Mouse (Mus musculus) G1E (cell line): ENCODE data around the gene Uba5. TPM values are rescaled to one million over a fixed set of nuclear protein-coding genes. Genes with fewer than 3 reads are reported as not detected.
A peak's percentile ranks its signal among the peaks of the same experiment; 100 is the strongest.

ENCODE experiments used
- ATAC-seq: 2 replicates; pipeline ENCODE4 v1.8.0; 2016; ENCODE audit warnings: mild to moderate bottlenecking; ENCODE audit not compliant: insufficient number of reproducible peaks, poor library complexity, low FRiP score, severe bottlenecking; ENCODE audit errors: extremely low read depth
- DNase-seq: peaks from one replicate; pipeline ENCODE4 v3.0.0; 2012; ENCODE audit warnings: low spot score
- H3K27me3 ChIP-seq: 2 replicates; pipeline ENCODE4 v1.6.1; 2012; ENCODE audit warnings: mild to moderate bottlenecking, low read length, inconsistent platforms; ENCODE audit not compliant: insufficient read depth
- H3K36me3 ChIP-seq: replicated peaks from 2 replicates; pipeline ENCODE3; 2012; ENCODE audit warnings: mild to moderate bottlenecking, inconsistent platforms
- H3K4me1 ChIP-seq: 2 replicates; pipeline ENCODE4 v1.6.1; 2012; ENCODE audit warnings: low read depth, low read length, inconsistent platforms, mixed read lengths; ENCODE audit not compliant: insufficient read depth
- H3K4me3 ChIP-seq: 2 replicates; pipeline ENCODE4 v1.5.1; 2012; ENCODE audit warnings: low read depth, mild to moderate bottlenecking, inconsistent platforms, low read length, moderate library complexity, mixed read lengths
- H3K9me3 ChIP-seq: replicated peaks from 2 replicates; pipeline ENCODE4 v1.6.1; 2012; ENCODE audit warnings: inconsistent platforms
- CTCF ChIP-seq: IDR thresholded peaks from 2 replicates; pipeline ENCODE4 v1.5.1; 2012; ENCODE audit warnings: low read depth, low read length, inconsistent platforms, mixed read lengths
- GATA1 ChIP-seq: IDR thresholded peaks from 2 replicates; pipeline ENCODE4 v1.6.1; 2012; ENCODE audit warnings: borderline replicate concordance, low read length, inconsistent platforms, mixed read lengths
- GATA2 ChIP-seq: IDR thresholded peaks from 2 replicates; pipeline ENCODE4 v1.6.1; 2012; ENCODE audit warnings: low read depth, low read length, inconsistent platforms, borderline replicate concordance
- POLR2AphosphoS5 ChIP-seq: IDR thresholded peaks from 2 replicates; pipeline ENCODE4 v1.6.1; 2012; ENCODE audit warnings: low read depth, low read length, inconsistent platforms; ENCODE audit not compliant: insufficient replicate concordance
- TAL1 ChIP-seq: conservative IDR thresholded peaks from 2 replicates; pipeline ENCODE4 v1.6.1; 2012; ENCODE audit warnings: low read depth, low read length, inconsistent platforms, mixed read lengths
- polyA plus RNA-seq: library from polyadenylated mRNA; stranded (reverse); fragments of >175 nt; gene quantifications from 2 replicates; pipeline ENCODE4 v1.2.3, GENCODE M21; 2012
- total RNA-seq, 2 experiments: library from RNA; stranded (forward) in 1 of 2; stranded (reverse) in 1 of 2; fragments of 200-1000 nt in 1 of 2; fragments of >200 nt in 1 of 2; fragmentation: Nextera tagmentation in 1 of 2; gene quantifications; 2 replicates each; pipeline ENCODE4 v1.2.3; 2014 to 2017

Gene Uba5
- total and polyA plus RNA-seq, 3 experiments = 9.6 to 41.3 (median 36.8) TPM

- Histone ChIP-seq H3K9me3 (no peaks in the 10 kb centered on the region), H3K4me3 (no peak overlapping the region), H3K27me3 (no peaks in the 10 kb centered on the region; the same call in 1 of the 2 replicates), H3K4me1 (0 out of 2 replicates have a peak, but pooled peaks cover 4% of the 10 kb centered on the region), H3K36me3 (no peaks in the 10 kb centered on the region)
- TF ChIP-seq TAL1 = no peak
- no peak for TF ChIP-seq GATA1
- TF ChIP-seq CTCF = no peak
- no peak for TF ChIP-seq GATA2
- TF ChIP-seq POLR2AphosphoS5 = no peak
- ATAC-seq = no peak
- no peak for DNase-seq
Measured at GRCm38 (mm10) chr9:104034231-104034630, 28.7 kb downstream of the Uba5 start.

- H3K4me3 ChIP-seq = no peak overlapping the region
Measured at GRCm38 (mm10) chr9:104029861-104030260, 33.1 kb downstream of the Uba5 start.

GRCm38 (mm10) chr9:104027186-104027585 is 35.7 kb downstream of the Uba5 start:
- Histone ChIP-seq H3K27me3 (no peaks in the 10 kb centered on the region), H3K36me3 (no peaks in the 10 kb centered on the region), H3K4me3 (no peak overlapping the region), H3K9me3 (no peaks in the 10 kb centered on the region), H3K4me1 (no peaks in the 10 kb centered on the region)
- DNase-seq = no peak
- TF ChIP-seq CTCF = no peak
- no peak for TF ChIP-seq GATA1
- no peak for TF ChIP-seq GATA2
- TF ChIP-seq POLR2AphosphoS5 = no peak
- no peak for TF ChIP-seq TAL1
- ATAC-seq = no peak

More at GRCm38 (mm10) chr9:104029861-104030260, 33.1 kb downstream of the Uba5 start:
- Histone ChIP-seq H3K27me3 (no peaks in the 10 kb centered on the region), H3K9me3 (no peaks in the 10 kb centered on the region), H3K4me1 (no peaks in the 10 kb centered on the region), H3K36me3 (no peaks in the 10 kb centered on the region)
- TF ChIP-seq POLR2AphosphoS5 (no peak), TAL1 (no peak), CTCF (no peak), GATA1 (no peak), GATA2 (no peak)
- no peak for DNase-seq
- no peak for ATAC-seq

GRCm38 (mm10) chr9:104021026-104021425 is 41.9 kb downstream of the Uba5 start:
- Histone ChIP-seq H3K4me3 (no peak overlapping the region), H3K36me3 (no peaks in the 10 kb centered on the region), H3K4me1 (no peaks in the 10 kb centered on the region), H3K27me3 (no peaks in the 10 kb centered on the region), H3K9me3 (no peaks in the 10 kb centered on the region)
- ATAC-seq (no peak), DNase-seq (no peak)
- TF ChIP-seq GATA2 (no peak), CTCF (no peak), TAL1 (no peak), GATA1 (no peak), POLR2AphosphoS5 (no peak)

- Histone ChIP-seq H3K9me3 (no peaks in the 10 kb centered on the region), H3K4me3 (no peak overlapping the region), H3K36me3 (no peaks in the 10 kb centered on the region), H3K4me1 (no peaks in the 10 kb centered on the region), H3K27me3 (no peaks in the 10 kb centered on the region)
- TF ChIP-seq CTCF (no peak), GATA2 (no peak), POLR2AphosphoS5 (no peak), TAL1 (no peak), GATA1 (no peak)
- no peak for ATAC-seq
- DNase-seq = no peak
Measured at GRCm38 (mm10) chr9:104014526-104014925, 48.4 kb downstream of the Uba5 start.

- peaks cover 4% of the 10 kb centered on the region; the same call in 1 of the 2 replicates for H3K27me3 ChIP-seq
Measured at GRCm38 (mm10) chr9:104002913-104003330, 60.0 kb downstream of the Uba5 start.

More at GRCm38 (mm10) chr9:104002913-104003330, 60.0 kb downstream of the Uba5 start:
- Histone ChIP-seq H3K4me3 (peak overlapping the region; percentile 48; the same call in 1 of the 2 replicates), H3K9me3 (peaks cover 12% of the 10 kb centered on the region), H3K4me1 (peaks cover 7% of the 10 kb centered on the region; the same call in 1 of the 2 replicates), H3K36me3 (no peaks in the 10 kb centered on the region)
- DNase-seq = no peak
- TF ChIP-seq CTCF (no peak), GATA1 (no peak), TAL1 (no peak), POLR2AphosphoS5 (no peak), GATA2 (no peak)
- no peak for ATAC-seq
